Mouse (Mus musculus): ENCODE measurements around the gene Aldh1b1.

DNA sequence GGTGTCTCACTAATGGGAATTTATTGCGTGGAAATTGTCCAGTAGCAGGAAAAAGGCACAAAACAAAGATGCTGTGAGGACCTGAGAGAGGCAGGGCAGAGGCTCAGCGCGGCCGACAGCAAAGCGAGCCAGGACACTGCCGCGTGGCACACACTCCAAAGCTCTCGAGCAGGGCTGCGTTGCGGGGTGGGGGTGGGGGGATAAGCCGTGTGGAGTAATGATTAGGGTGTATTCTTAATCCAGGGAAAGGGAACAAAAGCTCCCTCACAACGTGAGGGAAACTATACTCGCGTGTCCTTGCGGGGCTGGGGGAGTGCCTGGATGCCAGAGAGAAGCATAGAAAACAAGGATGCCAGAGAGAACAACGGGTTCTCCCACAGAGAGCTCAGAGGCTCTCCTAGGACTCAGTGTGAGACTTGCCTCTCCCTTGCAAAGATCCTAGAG is 33.7 kb upstream of the Aldh1b1 start:
- no peak for TF ChIP-seq CTCF (IDR thresholded peaks at IDR 0.05; ENCODE audit: low read depth)
- no peak for TF ChIP-seq EP300 (IDR thresholded peaks at IDR 0.05; ENCODE audit: low read depth)
